Mouse (Mus musculus) frontal cortex, adult (tissue): ENCODE measurements around the gene Irx5.

ENCODE experiments used
- ATAC-seq: cut with Nextera tagmentation; 2 replicates; pipeline ENCODE4 v1.9.2; 2017; ENCODE audit warnings: mild to moderate bottlenecking, moderate library complexity, mixed read lengths; ENCODE audit not compliant: low TSS enrichment

The Irx5 gene

GRCm38 (mm10) chr8:92360083-92360861 lies 2.8 kb downstream of the Irx5 start:
- no peak for ATAC-seq

GRCm38 (mm10) chr8:92361546-92362351 lies 4.3 kb downstream of the Irx5 start:
- ATAC-seq: no peak

- ATAC-seq: no peak
These were observed 5.1 kb downstream of the Irx5 start for GRCm38 (mm10) chr8:92362396-92363115.

DNA sequence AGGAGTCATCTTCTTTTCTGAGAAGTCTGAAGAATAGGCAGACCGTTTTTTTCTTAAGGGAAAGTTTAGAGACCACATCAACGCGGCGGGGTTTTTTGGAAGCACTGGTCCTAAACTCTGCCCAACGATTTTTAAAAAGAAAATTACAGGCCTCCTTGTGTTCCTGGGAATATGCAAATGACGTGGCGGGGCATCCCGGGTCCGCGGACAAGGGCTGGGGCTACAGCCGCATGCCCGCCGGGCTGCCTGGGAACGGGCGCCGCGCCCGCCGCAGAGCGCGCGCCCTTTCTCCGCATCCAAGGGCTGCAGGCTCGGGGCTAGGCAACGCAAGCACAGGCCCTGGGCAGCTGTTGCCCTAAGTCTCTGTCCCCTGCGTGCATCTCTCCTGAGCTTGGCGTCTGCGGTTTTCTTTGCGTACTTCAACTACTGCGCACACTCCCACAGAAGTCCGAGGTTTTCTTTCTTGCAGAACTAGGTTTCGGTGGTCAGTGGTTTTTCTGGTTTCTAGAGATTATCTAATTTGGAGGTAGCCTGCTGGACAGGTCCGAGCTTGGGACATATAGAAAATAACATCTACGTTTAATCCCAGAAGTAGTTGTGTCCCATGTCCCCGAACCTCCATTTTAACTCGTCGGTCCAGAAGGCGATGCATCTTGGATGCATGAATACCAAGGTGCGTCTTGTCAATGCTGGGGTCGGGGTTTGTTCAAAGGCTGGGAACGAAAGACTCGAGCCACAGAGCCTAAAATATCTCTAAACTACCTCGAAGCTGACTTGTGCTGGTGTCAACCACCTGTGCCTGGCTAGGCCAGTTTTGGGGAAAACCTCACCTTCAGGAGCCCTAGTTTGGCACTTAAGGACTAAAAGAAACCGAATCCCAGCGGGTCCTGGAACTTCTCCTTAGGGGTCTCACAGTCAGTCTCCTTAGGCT lies 6.1 kb downstream of the Irx5 start:
- no peak for ATAC-seq

DNA sequence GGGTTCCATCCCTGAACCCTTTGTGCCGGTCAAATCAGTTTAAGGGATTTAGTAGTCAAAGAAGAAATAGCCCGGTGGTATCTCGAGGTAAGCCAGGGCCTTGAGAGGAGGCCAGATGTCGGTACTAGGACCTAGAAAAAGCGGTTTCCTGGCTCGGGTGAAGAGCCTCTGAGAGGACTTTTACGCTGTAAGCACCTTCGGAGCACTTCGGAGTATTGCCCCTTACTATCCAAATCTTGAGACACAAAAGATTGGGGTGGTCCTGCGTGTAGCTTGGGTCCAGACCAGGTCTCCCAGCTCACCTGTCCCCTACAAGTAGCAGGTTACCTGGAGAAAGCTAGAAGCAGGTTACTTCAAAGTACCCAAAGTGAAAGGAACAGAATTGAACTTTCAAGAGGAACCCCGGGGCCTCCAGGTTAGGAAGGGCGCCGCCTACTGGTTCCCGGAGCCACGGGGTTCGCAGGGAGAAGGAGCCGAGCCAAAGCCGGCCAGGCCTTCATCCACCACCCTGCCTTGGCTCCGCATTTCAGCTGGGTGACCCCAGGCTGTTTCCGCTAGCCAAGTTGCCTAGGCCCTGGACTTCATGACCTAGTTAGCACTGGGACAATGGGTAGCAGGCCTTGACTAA lies 6.8 kb downstream of the Irx5 start:
- no peak for ATAC-seq

GRCm38 (mm10) chr8:92364776-92365240 lies 7.4 kb downstream of the Irx5 start:
- no peak for ATAC-seq

GRCm38 (mm10) chr8:92365241-92365943 lies 8.0 kb downstream of the Irx5 start:
- ATAC-seq: no peak

- ATAC-seq: no peak
These were observed 8.7 kb downstream of the Irx5 start for GRCm38 (mm10) chr8:92365944-92366735.

GRCm38 (mm10) chr8:92366736-92367267 lies 9.4 kb downstream of the Irx5 start:
- ATAC-seq: 0 out of 2 replicates have a peak, but pooled peaks have one; percentile 50

- ATAC-seq: no peak
These were observed 22.1 kb downstream of the Irx5 start for GRCm38 (mm10) chr8:92379524-92379923.

- no peak for ATAC-seq
These were observed 23.1 kb downstream of the Irx5 start for GRCm38 (mm10) chr8:92380571-92380970.

DNA sequence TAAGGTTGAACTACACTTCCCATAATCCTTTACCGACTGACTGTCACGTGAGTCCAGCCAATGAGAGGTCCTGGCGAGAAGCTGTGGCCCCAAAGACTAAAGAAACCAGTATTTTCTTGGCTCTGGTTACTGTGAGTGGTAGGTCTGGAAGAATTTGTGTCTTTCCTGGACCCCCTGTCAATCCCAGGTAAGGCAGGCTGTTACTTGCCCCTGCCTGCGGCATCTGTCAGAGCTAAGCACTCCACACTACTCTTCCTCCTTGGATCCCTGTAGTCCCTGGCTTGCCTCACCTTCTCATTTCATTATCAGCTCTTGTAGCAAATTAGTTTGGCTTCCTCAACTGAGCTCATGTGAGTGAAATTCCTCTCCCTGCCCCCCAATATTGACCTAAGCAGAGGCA lies 30.5 kb downstream of the Irx5 start:
- ATAC-seq: no peak

DNA sequence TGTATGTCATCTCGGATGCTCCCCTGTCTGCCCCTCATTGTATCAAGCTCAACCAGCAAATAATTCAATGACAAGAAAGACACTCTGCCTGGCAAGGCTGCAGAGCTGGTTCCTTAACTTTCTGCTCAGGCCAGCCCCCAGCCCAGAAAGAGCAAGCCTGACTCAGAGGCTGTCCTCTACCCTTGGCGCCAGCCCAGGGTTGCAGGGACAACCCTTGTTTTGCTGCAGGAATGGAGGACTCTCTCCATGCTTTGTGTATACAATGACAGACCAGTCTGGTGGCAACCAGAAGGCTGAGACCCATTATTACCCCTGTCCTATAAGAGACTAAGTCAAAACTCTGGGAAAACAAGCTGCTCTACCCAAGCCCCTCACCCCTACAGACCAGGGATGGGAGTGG lies 46.8 kb downstream of the Irx5 start:
- ATAC-seq: no peak

- no peak for ATAC-seq
These were observed 50.7 kb downstream of the Irx5 start for GRCm38 (mm10) chr8:92408092-92408491.

DNA sequence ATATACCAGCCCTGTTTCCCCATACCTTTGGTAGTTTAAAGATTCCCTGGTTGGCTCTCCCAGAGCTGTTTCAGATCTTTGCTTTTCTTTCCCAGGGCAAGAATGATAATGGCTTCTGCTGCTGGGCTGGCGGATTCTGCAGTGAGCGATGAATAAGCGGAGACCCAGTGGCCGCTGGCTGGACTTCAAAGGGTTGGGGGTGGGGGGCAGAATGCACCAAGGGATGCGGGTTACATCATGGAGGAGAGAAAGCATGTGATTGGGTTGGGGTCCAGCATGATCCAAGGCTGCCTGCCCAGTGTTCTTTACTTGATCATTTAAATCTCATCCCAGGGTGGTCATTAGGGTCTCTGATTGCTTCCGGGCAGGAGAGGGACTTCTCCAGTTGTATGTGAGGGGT lies 56.2 kb downstream of the Irx5 start:
- no peak for ATAC-seq

DNA sequence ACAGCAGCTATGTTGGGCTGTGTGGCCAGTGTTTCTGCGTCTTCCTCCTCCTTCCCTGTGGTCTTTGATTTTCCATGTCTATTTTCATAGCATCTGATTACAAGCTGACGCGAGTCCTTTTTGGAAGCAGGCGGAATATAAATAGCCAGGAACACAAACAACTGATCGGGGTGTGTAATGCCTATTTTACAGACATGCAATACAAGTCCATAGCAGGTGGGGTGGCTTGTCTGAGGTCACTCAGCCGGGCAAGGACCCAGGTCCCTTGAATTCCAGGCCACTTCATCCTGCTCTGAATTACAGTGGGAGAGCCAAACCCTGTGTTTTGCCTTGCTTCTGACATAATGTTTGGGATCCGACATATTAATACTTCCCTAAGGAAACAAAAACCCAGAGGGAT lies 63.2 kb downstream of the Irx5 start:
- no peak for ATAC-seq
